Mouse (Mus musculus) hindbrain, embryonic 11.5 days (tissue): ENCODE measurements around the gene Dph1. TPM values are rescaled to one million over a fixed set of nuclear protein-coding genes. Genes with fewer than 3 reads are reported as not detected.

ENCODE experiments used
- ATAC-seq: fragments of 200-750 bp; cut with Nextera tagmentation; 2 replicates; pipeline ENCODE4 v1.8.0; 2017; ENCODE audit warnings: mild to moderate bottlenecking, moderate TSS enrichment, moderate library complexity; ENCODE audit not compliant: low FRiP score
- DNase-seq: peaks from one replicate; pipeline ENCODE4 v3.0.0-alpha.2; 2015; ENCODE audit warnings: low spot score
- H3K27ac ChIP-seq: fragments of 300-500 bp; sonication (generic); 2 replicates; pipeline ENCODE4 v1.5.1; 2014; ENCODE audit warnings: mild to moderate bottlenecking, low read depth, low read length
- H3K27me3 ChIP-seq: fragments of 300-500 bp; sonication (generic); 2 replicates; pipeline ENCODE4 v1.6.1; 2014; ENCODE audit warnings: mild to moderate bottlenecking, low read length, moderate library complexity, mixed read lengths; ENCODE audit not compliant: control insufficient read depth, insufficient read depth
- H3K36me3 ChIP-seq: fragments of 300-500 bp; sonication (generic); 2 replicates; pipeline ENCODE4 v1.6.1; 2014; ENCODE audit warnings: mild to moderate bottlenecking, low read length, moderate library complexity, mixed read lengths; ENCODE audit not compliant: control insufficient read depth, insufficient read depth
- H3K4me1 ChIP-seq: fragments of 300-500 bp; sonication (generic); replicated peaks from 2 replicates; pipeline ENCODE4 v1.6.1; 2014; ENCODE audit warnings: low read length, mixed read lengths; ENCODE audit not compliant: control insufficient read depth, insufficient read depth
- H3K4me2 ChIP-seq: fragments of 300-500 bp; sonication (generic); replicated peaks from 2 replicates; pipeline ENCODE4 v1.6.1; 2014; ENCODE audit warnings: mild to moderate bottlenecking, low read depth, low read length
- H3K4me3 ChIP-seq: fragments of 300-500 bp; sonication (generic); 2 replicates; pipeline ENCODE4 v1.5.1; 2014; ENCODE audit warnings: low read depth, low read length
- H3K9ac ChIP-seq: fragments of 300-500 bp; sonication (generic); 2 replicates; pipeline ENCODE4 v1.6.1; 2014; ENCODE audit warnings: low read depth, low read length
- H3K9me3 ChIP-seq: fragments of 300-500 bp; sonication (generic); 2 replicates; pipeline ENCODE4 v1.6.1; 2016; ENCODE audit warnings: low read length; ENCODE audit not compliant: control insufficient read depth
- WGBS: fragments of 180-500 bp; shearing (Covaris S2); extraction: QIAGEN DNeasy Blood & Tissue Kit; methylation state at CpG from one replicate; pipeline ENCODE4 v1.1.7; 2014; 5-methylcytosine and 5-hydroxymethylcytosine counted together
- polyA plus RNA-seq: library from polyadenylated mRNA; unstranded; fragments of >200 nt; fragmentation: Nextera tagmentation; extraction: Ambion mirVana; gene quantifications from 2 replicates; pipeline ENCODE4 v1.2.1, GENCODE M21; 2014

The Dph1 gene
- polyA plus RNA-seq, 1 experiment from 2014 or later: 14.1 TPM

DNA sequence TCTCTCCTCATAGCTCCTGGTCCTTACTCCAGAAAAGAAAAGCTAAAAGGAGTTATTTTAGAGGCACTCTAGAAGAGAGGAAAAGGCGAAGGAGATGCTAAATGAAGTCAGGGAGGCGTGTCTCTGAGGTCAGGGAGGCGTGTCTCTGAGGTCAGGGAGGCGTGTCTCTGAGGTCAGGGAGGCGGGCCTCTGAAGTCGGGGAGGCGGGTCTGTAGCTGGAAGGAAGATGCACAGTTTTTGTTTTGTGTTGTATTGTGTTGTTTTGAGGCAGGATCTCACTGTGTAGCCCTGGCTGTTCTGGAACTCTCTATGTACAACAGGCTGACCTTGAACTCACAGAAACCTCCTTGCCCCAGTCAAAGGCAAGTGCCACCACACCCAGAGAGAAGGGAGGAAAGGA, 6.9 kb upstream of the Dph1 start:
- whole genome bisulfite sequencing: 30% methylated on average over 7 of the region's 7 CpGs
- peaks cover 7% of the 10 kb centered on the region for H3K4me1 ChIP-seq
- H3K4me2 ChIP-seq: no peak overlapping the region
- H3K27me3 ChIP-seq: peaks cover 44% of the 10 kb centered on the region
- H3K9ac ChIP-seq: no peak overlapping the region
- H3K36me3 ChIP-seq: no peaks in the 10 kb centered on the region
- DNase-seq (no peak), ATAC-seq (no peak)
- no peak overlapping the region for H3K4me3 ChIP-seq
- no peak overlapping the region for H3K27ac ChIP-seq
- no peaks in the 10 kb centered on the region for H3K9me3 ChIP-seq

DNA sequence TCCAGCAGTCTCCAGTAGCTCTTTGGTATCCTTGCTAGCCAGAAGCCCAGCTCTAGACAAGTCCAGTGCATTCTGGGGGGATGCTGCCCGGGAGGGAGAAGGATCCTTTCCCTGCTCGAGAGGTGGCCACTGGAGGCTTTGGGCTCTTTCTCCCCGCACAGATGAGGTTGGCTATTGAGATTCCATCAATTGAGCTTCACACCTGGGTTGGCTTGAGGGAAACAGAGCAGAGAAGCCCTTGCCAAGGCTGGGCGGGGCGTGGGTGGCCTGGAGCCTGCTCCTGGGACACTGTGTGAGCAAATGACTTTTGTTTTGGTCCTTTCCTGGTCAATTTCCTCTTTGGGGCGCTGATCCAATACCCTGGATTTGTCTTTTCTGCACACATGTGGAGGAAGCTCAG, 5.1 kb upstream of the Dph1 start:
- no peak for ATAC-seq
- DNase-seq: no peak
- Histone ChIP-seq H3K36me3 (no peaks in the 10 kb centered on the region), H3K9me3 (no peaks in the 10 kb centered on the region), H3K9ac (no peak overlapping the region), H3K27me3 (peaks cover 61% of the 10 kb centered on the region), H3K27ac (no peak overlapping the region), H3K4me3 (no peak overlapping the region), H3K4me1 (peaks cover 7% of the 10 kb centered on the region), H3K4me2 (no peak overlapping the region)
- 49% methylated on average over 6 of the region's 6 CpGs for WGBS

DNA sequence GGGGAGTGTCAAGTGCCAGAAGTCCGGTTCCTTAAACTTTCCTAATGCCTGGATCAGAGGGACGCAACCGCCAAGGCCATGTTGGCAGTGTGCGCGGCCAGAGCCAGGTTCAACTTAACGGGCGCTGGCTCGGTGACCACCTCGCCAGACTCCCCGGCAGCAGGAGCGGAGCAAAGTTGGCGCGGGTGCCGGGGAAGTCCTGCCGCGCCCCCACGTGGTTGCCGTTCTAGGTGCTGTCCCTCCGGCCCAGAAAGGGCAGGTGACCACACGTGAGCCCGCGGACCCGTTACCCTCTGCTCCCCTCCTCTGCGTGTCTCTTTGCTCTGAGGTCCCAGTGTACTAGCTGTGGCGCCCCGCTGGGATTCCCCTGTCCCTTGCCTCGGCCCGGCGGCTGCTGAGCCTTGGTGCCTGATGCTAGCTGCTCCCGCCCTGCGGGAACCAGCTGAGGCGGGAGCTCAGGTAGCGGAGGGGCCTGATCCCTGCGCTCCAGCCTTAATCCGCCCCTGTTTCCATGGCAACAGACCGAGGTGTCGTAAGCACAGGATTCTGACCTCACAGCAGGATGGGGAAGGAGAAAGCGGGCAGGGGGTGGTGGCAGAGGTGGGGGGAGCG, 3.9 kb upstream of the Dph1 start:
- Histone ChIP-seq H3K27ac (no peak overlapping the region), H3K4me2 (peak overlapping the region; percentile 73), H3K27me3 (peaks cover 60% of the 10 kb centered on the region), H3K9ac (no peak overlapping the region), H3K36me3 (no peaks in the 10 kb centered on the region), H3K4me3 (peak overlapping the region; percentile 41), H3K4me1 (peaks cover 7% of the 10 kb centered on the region), H3K9me3 (no peaks in the 10 kb centered on the region)
- ATAC-seq (no peak), DNase-seq (peak; percentile 72)
- WGBS: under 1% methylated on average over 39 of the region's 39 CpGs

DNA sequence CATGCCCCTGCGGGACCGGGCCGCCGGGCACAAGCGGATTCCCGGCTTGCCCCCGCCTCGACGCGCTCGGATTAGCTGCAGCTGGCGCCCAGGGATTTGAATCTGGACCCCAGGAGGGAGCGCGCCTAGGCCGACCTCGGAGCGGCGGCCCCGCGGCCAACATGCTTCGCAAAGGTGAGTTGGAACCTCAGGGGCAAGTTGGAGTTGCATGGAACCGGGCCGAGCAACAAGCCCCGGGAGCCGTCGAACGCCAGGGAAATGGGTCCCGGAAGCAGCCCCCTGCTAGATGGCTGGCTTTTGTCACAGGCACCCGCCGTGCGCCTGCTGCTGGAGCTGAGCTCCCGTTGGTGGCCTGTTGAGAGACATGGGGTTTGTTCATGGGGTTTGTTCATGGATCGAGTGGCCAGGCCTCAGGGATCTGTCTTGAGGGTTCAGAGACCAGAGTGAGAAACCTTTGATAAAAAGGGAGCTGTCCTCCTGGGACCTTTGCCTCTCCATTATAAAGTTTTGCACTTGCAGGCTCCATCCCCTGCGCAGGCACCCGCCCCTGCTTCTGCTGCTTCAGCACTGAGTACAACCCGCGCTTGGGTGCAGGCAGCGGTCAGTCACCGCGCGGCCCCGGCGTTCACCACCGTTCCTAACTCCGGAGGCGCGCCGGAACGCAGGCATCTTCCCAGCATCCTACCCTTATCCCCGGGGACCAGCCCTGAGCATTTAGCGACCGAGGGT, 3.2 kb upstream of the Dph1 start:
- H3K4me1 ChIP-seq: peaks cover 9% of the 10 kb centered on the region
- peak overlapping the region; percentile 51 for H3K9ac ChIP-seq
- H3K4me2 ChIP-seq: peak overlapping the region; percentile 73
- H3K36me3 ChIP-seq: no peaks in the 10 kb centered on the region
- under 1% methylated on average over 50 of the region's 52 CpGs for WGBS
- H3K27me3 ChIP-seq: peaks cover 58% of the 10 kb centered on the region
- H3K27ac ChIP-seq: no peak overlapping the region
- ATAC-seq: no peak
- peak; percentile 62 for DNase-seq
- H3K9me3 ChIP-seq: no peaks in the 10 kb centered on the region
- H3K4me3 ChIP-seq: peak overlapping the region; percentile 41

DNA sequence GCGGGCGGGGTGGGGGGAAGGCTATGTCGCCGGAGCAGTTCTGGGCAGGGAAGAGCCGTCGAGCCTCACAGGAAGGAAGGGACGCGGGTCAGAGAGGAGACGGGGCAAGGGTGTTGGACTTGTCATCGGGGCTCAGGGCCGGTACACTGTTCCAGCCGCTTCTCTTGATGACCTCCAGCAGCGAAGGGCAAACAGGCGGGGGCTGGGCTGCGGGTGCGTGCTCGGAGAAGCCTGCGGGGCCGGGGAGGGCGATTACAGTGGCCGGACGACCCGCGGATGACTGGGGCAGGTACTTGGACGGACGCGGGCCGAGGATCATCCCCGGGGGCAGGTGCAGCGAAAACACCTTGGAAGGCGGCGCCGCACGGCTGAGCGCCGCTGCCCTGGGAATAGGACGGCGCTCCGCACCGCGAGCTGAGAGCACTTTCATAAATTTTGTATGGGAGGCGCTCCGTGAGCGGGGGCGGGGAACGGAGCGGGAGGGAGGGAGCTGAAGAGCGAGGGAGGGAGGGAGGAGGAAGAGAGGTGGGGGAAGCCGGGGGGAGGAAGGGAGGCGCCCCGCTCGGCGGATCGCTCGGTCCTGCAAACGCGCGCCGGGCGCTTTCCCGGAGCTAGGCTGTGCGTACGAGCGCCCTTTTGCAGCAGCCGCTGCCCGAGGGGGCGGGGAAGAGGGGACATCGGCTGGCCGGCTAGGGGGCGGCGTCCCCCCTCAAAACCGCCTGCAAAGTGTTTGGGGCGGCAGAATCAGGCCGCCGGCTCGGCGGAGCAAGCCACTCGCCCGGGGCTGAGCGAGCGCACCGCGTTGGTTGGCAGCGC, 2.4 kb upstream of the Dph1 start, which contains the start of gene Rtn4rl1:
Gene Rtn4rl1 (plus strand): TSS at position 528 of the 816 bp plus-strand sequence.
- Histone ChIP-seq H3K4me3 (peak within 1 kb of the TSS; percentile 41), H3K9me3 (no peaks in the 10 kb centered on the region), H3K4me1 (peaks cover 10% of the 10 kb centered on the region), H3K27me3 (peaks cover 58% of the 10 kb centered on the region), H3K9ac (peak within 1 kb of the TSS; percentile 51), H3K36me3 (no peaks in the 10 kb centered on the region), H3K4me2 (peak within 1 kb of the TSS; percentile 73), H3K27ac (no peak within 1 kb of the TSS)
- ATAC-seq: 0 out of 2 replicates have a peak, but pooled peaks have one; percentile 31
- WGBS: under 1% methylated on average over 73 of the region's 84 CpGs
- DNase-seq: peak; percentile 43

DNA sequence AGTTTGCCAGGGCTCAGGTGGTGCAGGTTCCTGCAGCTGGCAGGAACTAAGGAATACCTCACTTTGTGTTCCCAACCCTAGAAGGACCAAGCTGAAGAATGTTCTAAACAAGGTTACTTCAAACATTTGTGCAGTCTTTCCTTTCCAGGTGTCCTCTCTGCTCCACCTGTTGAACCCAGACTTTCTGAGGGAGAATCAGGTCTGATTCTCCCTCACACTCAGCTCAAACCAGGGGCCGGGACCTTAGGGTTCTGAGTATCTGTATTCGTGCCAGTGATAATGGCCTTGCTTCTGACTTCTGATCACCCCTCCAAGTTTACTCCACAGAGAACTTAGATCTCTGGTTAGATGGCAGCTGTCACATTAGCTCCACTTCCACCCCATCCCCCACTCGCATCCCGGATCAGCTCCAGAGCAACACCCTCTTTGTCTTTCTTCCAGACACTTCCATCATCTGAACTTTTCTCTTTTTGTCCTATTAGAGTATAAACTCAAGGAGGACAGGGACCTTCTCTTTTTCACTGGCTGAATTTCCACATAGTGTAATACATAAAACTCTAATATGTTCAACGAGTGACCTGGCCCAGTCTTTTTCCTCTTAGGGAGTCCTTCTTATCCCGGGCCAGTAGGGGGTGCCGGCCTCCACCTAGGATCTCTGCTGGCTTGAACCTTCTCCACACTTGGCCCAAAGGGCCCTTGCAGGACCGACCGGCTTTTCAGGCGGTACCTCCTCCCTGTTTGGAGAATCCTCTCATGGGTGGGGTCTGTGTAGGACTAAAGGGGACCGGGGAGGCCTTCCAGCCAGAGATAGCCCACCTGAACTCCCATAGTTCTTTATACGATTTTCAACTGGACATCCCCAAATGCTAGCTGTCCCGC, 1.5 kb upstream of the Dph1 start:
- H3K4me3 ChIP-seq: peak overlapping the region; percentile 41
- ATAC-seq (peak; percentile 38; the same call in 1 of the 2 replicates), DNase-seq (peak; percentile 80)
- no peaks in the 10 kb centered on the region for H3K9me3 ChIP-seq
- no peak overlapping the region for H3K27ac ChIP-seq
- H3K4me2 ChIP-seq: peak overlapping the region; percentile 73; the same call in 1 of the 2 replicates
- peaks cover 10% of the 10 kb centered on the region for H3K4me1 ChIP-seq
- H3K9ac ChIP-seq: no peak overlapping the region
- H3K36me3 ChIP-seq: no peaks in the 10 kb centered on the region
- WGBS: 23% methylated on average over 13 of the region's 13 CpGs
- peaks cover 58% of the 10 kb centered on the region for H3K27me3 ChIP-seq

DNA sequence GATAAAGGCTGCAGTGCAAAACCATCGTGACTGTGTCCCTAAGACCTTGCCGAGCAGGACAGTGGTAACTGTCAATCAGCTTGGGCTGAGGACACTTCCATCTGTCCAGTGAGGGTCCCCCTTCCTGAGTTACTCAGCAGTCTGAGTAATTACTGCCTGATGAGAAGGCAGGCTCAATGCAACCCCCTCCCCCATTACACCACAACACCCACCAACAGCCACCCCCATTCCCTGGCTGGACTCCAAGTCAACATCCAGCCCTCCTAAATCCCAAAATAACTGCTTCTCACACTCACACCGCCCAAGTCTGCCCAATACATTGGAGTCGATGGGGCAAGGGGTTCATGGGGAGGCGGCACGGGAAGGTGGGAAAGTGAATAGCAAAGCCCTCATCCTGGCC, 800 bp upstream of the Dph1 start:
- H3K9ac ChIP-seq: no peak overlapping the region
- H3K4me3 ChIP-seq: no peak overlapping the region
- ATAC-seq (no peak), DNase-seq (no peak)
- 67% methylated on average over 6 of the region's 6 CpGs for WGBS
- H3K9me3 ChIP-seq: no peaks in the 10 kb centered on the region
- H3K4me2 ChIP-seq: no peak overlapping the region
- H3K27me3 ChIP-seq: peaks cover 56% of the 10 kb centered on the region
- peaks cover 10% of the 10 kb centered on the region for H3K4me1 ChIP-seq
- no peak overlapping the region for H3K27ac ChIP-seq
- no peaks in the 10 kb centered on the region for H3K36me3 ChIP-seq

DNA sequence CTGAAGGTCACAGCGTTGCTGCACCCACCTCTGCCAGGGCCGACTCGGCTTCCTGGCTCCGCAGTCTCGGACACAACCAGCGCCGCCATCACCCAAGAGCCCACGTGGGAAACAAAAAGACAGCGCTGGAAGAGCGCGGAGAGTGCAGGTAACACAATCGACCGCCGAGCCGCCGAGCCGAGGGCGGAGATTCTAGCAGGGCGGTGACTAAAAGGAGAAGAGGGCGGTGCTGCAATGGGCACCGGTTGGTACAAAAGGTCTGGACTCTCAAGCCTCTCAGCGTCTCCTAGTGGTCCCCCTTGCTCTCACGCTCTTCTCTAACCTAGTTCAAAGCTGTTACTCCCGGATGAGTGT, 693 bp downstream of the Dph1 start:
- under 1% methylated on average over 24 of the region's 24 CpGs for WGBS
- Histone ChIP-seq H3K9me3 (no peaks in the 10 kb centered on the region), H3K4me1 (peaks cover 10% of the 10 kb centered on the region), H3K27me3 (peaks cover 41% of the 10 kb centered on the region), H3K9ac (peak overlapping the region; percentile 40), H3K4me3 (peak overlapping the region; percentile 70), H3K27ac (no peak overlapping the region), H3K36me3 (no peaks in the 10 kb centered on the region), H3K4me2 (peak overlapping the region; percentile 66)
- DNase-seq (peak; percentile 90), ATAC-seq (peak; percentile 76)
